Mouse (Mus musculus) layer of hippocampus, adult 18-20 months (tissue): ENCODE measurements around the gene Chtop. TPM values are rescaled to one million over a fixed set of nuclear protein-coding genes. Genes with fewer than 3 reads are reported as not detected.

ENCODE experiments used
- DNase-seq, 2 experiments: peaks; one replicate each; pipeline ENCODE4 v3.0.0; 2022; ENCODE audit warnings: low spot score in 2 of 2
- total RNA-seq, 2 experiments: library from RNA; stranded (reverse); gene quantifications; 2 replicates each; pipeline ENCODE4 v1.2.3; 2021

Chtop gene
- total RNA-seq, 2 experiments from 2014 or later: 148 TPM

GRCm38 (mm10) chr3:90465686-90466310 is 43.5 kb downstream of the Chtop start, which contains the start of gene Npr1:
Gene Npr1, minus strand, starts transcription at chr3:90465866.
- DNase-seq: no peak

GRCm38 (mm10) chr3:90465081-90465685 is 44.1 kb downstream of the Chtop start:
- DNase-seq: no peak

- no peak for DNase-seq
These were observed 44.7 kb downstream of the Chtop start for GRCm38 (mm10) chr3:90464552-90465080.

- DNase-seq: no peak
These were observed 46.7 kb downstream of the Chtop start for GRCm38 (mm10) chr3:90462579-90462978.

GRCm38 (mm10) chr3:90461935-90462334 is 47.4 kb downstream of the Chtop start:
- no peak for DNase-seq

- no peak for DNase-seq
These were observed 49.0 kb downstream of the Chtop start for GRCm38 (mm10) chr3:90460315-90460714.

- DNase-seq: no peak
These were observed 49.6 kb downstream of the Chtop start for GRCm38 (mm10) chr3:90459727-90460126.

- no peak for DNase-seq
These were observed 54.4 kb downstream of the Chtop start for GRCm38 (mm10) chr3:90454931-90455330.

GRCm38 (mm10) chr3:90451396-90452095 is 57.8 kb downstream of the Chtop start:
- peak; percentile 69 to 88 for DNase-seq

- no peak for DNase-seq
These were observed 58.4 kb downstream of the Chtop start for GRCm38 (mm10) chr3:90450874-90451273.

Other genes with a start within 250 kb of the Chtop start
- gene Dennd4b, start 244.3 kb downstream of the Chtop start, total RNA-seq: 10 to 100 TPM; 30.1 to 31.9 TPM
- gene Gatad2b, start 216.3 kb downstream of the Chtop start, total RNA-seq: 100 to 1,000 TPM; 104 to 106 TPM
- gene Slc27a3, start 119.6 kb downstream of the Chtop start, total RNA-seq: 10 to 100 TPM; 12.3 to 12.7 TPM
- gene Ints3, start 75.9 kb downstream of the Chtop start, total RNA-seq: 10 to 100 TPM; 65.1 to 68.4 TPM
- 1 to 10 TPM; 5.7 to 5.9 TPM for gene Npr1, start 43.6 kb downstream of the Chtop start, total RNA-seq
- gene Ilf2, start 33.4 kb downstream of the Chtop start, total RNA-seq: 10 to 100 TPM; 83.1 to 84.0 TPM
- 10 to 100 TPM; 58.7 to 59.6 TPM for gene Snapin, start 18.5 kb downstream of the Chtop start, total RNA-seq
- 100 to 1,000 TPM in 1 of 2 experiments, 10 to 100 TPM in 1; 91.3 to 102 TPM for gene S100a1, start 4.9 kb upstream of the Chtop start, total RNA-seq
- gene S100a13, start 4.9 kb upstream of the Chtop start, total RNA-seq: 10 to 100 TPM; 19.4 to 21.3 TPM
- 1 to 10 TPM in 1 of 2 experiments, under 1 TPM in 1; 0.62 to 1.5 TPM for gene S100a14, start 17.4 kb upstream of the Chtop start, total RNA-seq
- 10 to 100 TPM; 91.1 to 93.7 TPM for gene S100a16, start 27.8 kb upstream of the Chtop start, total RNA-seq
- gene S100a3, start 51.1 kb upstream of the Chtop start, total RNA-seq: under 1 TPM in 1 of 2 experiments, not detected in 1; 0.41 TPM
- gene S100a2, start 80.7 kb upstream of the Chtop start, total RNA-seq: not detected
- 1 to 10 TPM in 1 of 2 experiments, not detected in 1; 1.4 TPM for gene Gm42674, start 92.4 kb upstream of the Chtop start, total RNA-seq
- gene S100a4, start 94.3 kb upstream of the Chtop start, total RNA-seq: 1 to 10 TPM; 2.9 to 5.3 TPM
- 1 to 10 TPM in 1 of 2 experiments, not detected in 1; 1.5 TPM for gene S100a5, start 99.0 kb upstream of the Chtop start, total RNA-seq
- gene S100a6, start 103.4 kb upstream of the Chtop start, total RNA-seq: 10 to 100 TPM; 23.5 to 24.6 TPM
- under 1 TPM in 1 of 2 experiments, not detected in 1; 0.25 TPM for gene S100a7a, start 144.5 kb upstream of the Chtop start, total RNA-seq
- gene S100a8, start 159.5 kb upstream of the Chtop start, total RNA-seq: not detected
- gene S100a9, start 186.2 kb upstream of the Chtop start, total RNA-seq: not detected
- gene Pglyrp4, start 217.4 kb upstream of the Chtop start, total RNA-seq: not detected